Mouse (Mus musculus) CH12.LX (cell line): ENCODE results near the gene Ints1. TPM values are rescaled to one million over a fixed set of nuclear protein-coding genes. Genes with fewer than 3 reads are reported as not detected.

Experiments
- DNase-seq: peaks from one replicate; pipeline ENCODE4 v3.0.0-alpha.2; 2013; ENCODE audit errors: extremely low read depth
- H3K27ac ChIP-seq: 2 replicates; pipeline ENCODE4 v1.5.1; 2012; ENCODE audit warnings: low read depth, mild to moderate bottlenecking, control low read depth, moderate library complexity; ENCODE audit not compliant: insufficient read depth
- H3K27me3 ChIP-seq: replicated peaks from 2 replicates; pipeline ENCODE3; 2012; ENCODE audit warnings: inconsistent platforms
- H3K36me3 ChIP-seq, 2 experiments: replicated peaks in 1 of 2; 2 replicates each; pipeline versions ENCODE3 to v1.6.1; 2012; ENCODE audit warnings: inconsistent platforms in 1 of 2, low read length in 1 of 2, mild to moderate bottlenecking in 1 of 2, mixed read lengths in 1 of 2, moderate library complexity in 1 of 2; ENCODE audit not compliant: control insufficient read depth in 1 of 2, insufficient read depth in 1 of 2
- H3K4me1 ChIP-seq, 2 experiments: 2 replicates each; pipeline ENCODE4 v1.6.1; 2012; ENCODE audit warnings: inconsistent platforms in 1 of 2, moderate library complexity in 1 of 2; ENCODE audit not compliant: insufficient read depth in 2 of 2, control insufficient read depth in 1 of 2
- H3K4me2 ChIP-seq: 2 replicates; pipeline ENCODE4 v1.6.1; 2012; ENCODE audit warnings: low read depth, mild to moderate bottlenecking, control low read depth; ENCODE audit not compliant: poor library complexity, insufficient read depth, severe bottlenecking
- H3K4me3 ChIP-seq, 3 experiments: fragments of 150-350 bp in 1 of 3; sonication (generic) in 1 of 3; replicated peaks in 1 of 3; 2 replicates each; pipeline versions ENCODE3 to v1.5.1; 2011 to 2012; ENCODE audit warnings: low read depth in 2 of 3, low read length in 2 of 3, mild to moderate bottlenecking in 2 of 3, moderate library complexity in 2 of 3, control low read depth in 1 of 3, improper control_type of control experiment in 1 of 3, inconsistent platforms in 1 of 3, mixed read lengths in 1 of 3; ENCODE audit not compliant: poor library complexity in 1 of 3
- H3K79me2 ChIP-seq: replicated peaks from 2 replicates; pipeline ENCODE4 v1.6.1; 2012; ENCODE audit warnings: mild to moderate bottlenecking, moderate library complexity; ENCODE audit not compliant: control insufficient read depth, poor library complexity, insufficient read depth, severe bottlenecking; ENCODE audit errors: extremely low read depth
- H3K9ac ChIP-seq: 2 replicates; pipeline ENCODE4 v1.6.1; 2012; ENCODE audit warnings: low read depth, mild to moderate bottlenecking, control low read depth, moderate library complexity; ENCODE audit not compliant: insufficient read depth
- H3K9me3 ChIP-seq: replicated peaks from 2 replicates; pipeline ENCODE3; 2012; ENCODE audit warnings: low read length, inconsistent platforms, mixed read lengths
- BHLHE40 ChIP-seq: IDR thresholded peaks from 2 replicates; pipeline ENCODE4 v1.6.1; 2011; ENCODE audit warnings: mild to moderate bottlenecking, low read depth, low read length, improper control_type of control experiment
- CHD1 ChIP-seq: IDR thresholded peaks from 2 replicates; pipeline ENCODE4 v1.6.1; 2012; ENCODE audit warnings: low read depth, low read length, improper control_type of control experiment, inconsistent platforms
- CHD2 ChIP-seq: IDR thresholded peaks from 2 replicates; pipeline ENCODE4 v1.6.1; 2011; ENCODE audit warnings: low read length, improper control_type of control experiment
- CTCF ChIP-seq, 2 experiments: IDR thresholded peaks in 1 of 2; conservative IDR thresholded peaks in 1 of 2; 2 replicates each; pipeline ENCODE4 v1.5.1; 2011 to 2012; ENCODE audit warnings: low read depth in 2 of 2, low read length in 2 of 2, improper control_type of control experiment in 1 of 2, inconsistent platforms in 1 of 2, mild to moderate bottlenecking in 1 of 2, moderate library complexity in 1 of 2
- E2F4 ChIP-seq: IDR thresholded peaks from 2 replicates; pipeline ENCODE4 v1.6.1; 2011; ENCODE audit warnings: low read depth, low read length, improper control_type of control experiment; ENCODE audit not compliant: insufficient replicate concordance
- ETS1 ChIP-seq: conservative IDR thresholded peaks from 2 replicates; pipeline ENCODE4 v1.6.1; 2012; ENCODE audit warnings: low read depth, mild to moderate bottlenecking, inconsistent platforms, low read length, improper control_type of control experiment, moderate library complexity
- JUN ChIP-seq: IDR thresholded peaks from 2 replicates; pipeline ENCODE4 v1.6.1; 2011; ENCODE audit warnings: low read depth, mild to moderate bottlenecking, low read length, improper control_type of control experiment, moderate library complexity; ENCODE audit not compliant: insufficient read depth
- JUND ChIP-seq: conservative IDR thresholded peaks from 2 replicates; pipeline ENCODE4 v1.6.1; 2011; ENCODE audit warnings: low read depth, low read length, improper control_type of control experiment
- MAFK ChIP-seq: IDR thresholded peaks from 2 replicates; pipeline ENCODE4 v1.6.1; 2011; ENCODE audit warnings: low read length, improper control_type of control experiment; ENCODE audit not compliant: insufficient replicate concordance
- MAX ChIP-seq: IDR thresholded peaks from 2 replicates; pipeline ENCODE4 v1.6.1; 2011; ENCODE audit warnings: low read length, improper control_type of control experiment
- MAZ ChIP-seq: IDR thresholded peaks from 2 replicates; pipeline ENCODE4 v1.6.1; 2012; ENCODE audit warnings: low read depth, mild to moderate bottlenecking, inconsistent platforms, low read length, improper control_type of control experiment, moderate library complexity
- MEF2A ChIP-seq: IDR thresholded peaks from 2 replicates; pipeline ENCODE4 v1.6.1; 2014; ENCODE audit warnings: low read depth, mild to moderate bottlenecking, inconsistent platforms, low read length, improper control_type of control experiment, borderline replicate concordance
- MYC ChIP-seq: IDR thresholded peaks from 2 replicates; pipeline ENCODE4 v1.6.1; 2011; ENCODE audit warnings: low read depth, mild to moderate bottlenecking, improper control_type of control experiment, low read length
- NELFE ChIP-seq: IDR thresholded peaks from 2 replicates; pipeline ENCODE4 v1.6.1; 2011; ENCODE audit warnings: low read depth, low read length, improper control_type of control experiment
- POLR2AphosphoS2 ChIP-seq: IDR thresholded peaks from 2 replicates; pipeline ENCODE4 v1.6.1; 2011; ENCODE audit warnings: low read depth, low read length, improper control_type of control experiment
- TBP ChIP-seq: conservative IDR thresholded peaks from 2 replicates; pipeline ENCODE4 v1.6.1; 2011; ENCODE audit warnings: low read depth, low read length, improper control_type of control experiment
- TCF12 ChIP-seq: IDR thresholded peaks from 2 replicates; pipeline ENCODE4 v1.6.1; 2014; ENCODE audit warnings: low read depth, mild to moderate bottlenecking, inconsistent platforms, low read length, improper control_type of control experiment
- USF1 ChIP-seq: IDR thresholded peaks from 2 replicates; pipeline ENCODE4 v1.6.1; 2014; ENCODE audit warnings: low read depth, mild to moderate bottlenecking, inconsistent platforms, low read length, improper control_type of control experiment
- ZC3H11A ChIP-seq: IDR thresholded peaks from 2 replicates; pipeline ENCODE4 v1.6.1; 2012; ENCODE audit warnings: low read depth, mild to moderate bottlenecking, inconsistent platforms, low read length, improper control_type of control experiment
- ZMIZ1 ChIP-seq: IDR thresholded peaks from 2 replicates; pipeline ENCODE4 v1.6.1; 2012; ENCODE audit warnings: low read depth, mild to moderate bottlenecking, inconsistent platforms, low read length, improper control_type of control experiment
- dilution Hi-C: fragments of 300-500 bp; cut with MboI; formaldehyde crosslinking; loops from 2 replicates; pipeline ENCODE4 v1.14.3; 2020; ENCODE audit warnings: low sequenced_read_pairs; ENCODE audit not compliant: extremely low pct_unique_long_range_greater_than_20kb, extremely low pct_ligation_motif_present
- in situ Hi-C: fragments of 300-500 bp; cut with MboI; formaldehyde crosslinking; loops from 3 replicates; pipeline ENCODE4 v1.14.3; 2019; ENCODE audit warnings: low sequenced_read_pairs, low pct_ligation_motif_present, low pct_unique_long_range_greater_than_20kb, mixed read lengths
- polyA plus RNA-seq: library from polyadenylated mRNA; unstranded; fragments of >175 nt; gene quantifications from 2 replicates; pipeline ENCODE4 v1.2.1, GENCODE M21; 2012; ENCODE audit warnings: low read depth; ENCODE audit not compliant: insufficient read length
- total RNA-seq, 2 experiments: library from RNA; depleted of rRNA; stranded (reverse); fragments of 300-350 nt in 1 of 2; fragments of >200 nt in 1 of 2; gene quantifications; 2 replicates each; pipeline ENCODE4 v1.2.3; 2012 to 2014

Ints1 gene
- total and polyA plus RNA-seq, 3 experiments = 19.8 to 88.2 (median 72.1) TPM

DNA sequence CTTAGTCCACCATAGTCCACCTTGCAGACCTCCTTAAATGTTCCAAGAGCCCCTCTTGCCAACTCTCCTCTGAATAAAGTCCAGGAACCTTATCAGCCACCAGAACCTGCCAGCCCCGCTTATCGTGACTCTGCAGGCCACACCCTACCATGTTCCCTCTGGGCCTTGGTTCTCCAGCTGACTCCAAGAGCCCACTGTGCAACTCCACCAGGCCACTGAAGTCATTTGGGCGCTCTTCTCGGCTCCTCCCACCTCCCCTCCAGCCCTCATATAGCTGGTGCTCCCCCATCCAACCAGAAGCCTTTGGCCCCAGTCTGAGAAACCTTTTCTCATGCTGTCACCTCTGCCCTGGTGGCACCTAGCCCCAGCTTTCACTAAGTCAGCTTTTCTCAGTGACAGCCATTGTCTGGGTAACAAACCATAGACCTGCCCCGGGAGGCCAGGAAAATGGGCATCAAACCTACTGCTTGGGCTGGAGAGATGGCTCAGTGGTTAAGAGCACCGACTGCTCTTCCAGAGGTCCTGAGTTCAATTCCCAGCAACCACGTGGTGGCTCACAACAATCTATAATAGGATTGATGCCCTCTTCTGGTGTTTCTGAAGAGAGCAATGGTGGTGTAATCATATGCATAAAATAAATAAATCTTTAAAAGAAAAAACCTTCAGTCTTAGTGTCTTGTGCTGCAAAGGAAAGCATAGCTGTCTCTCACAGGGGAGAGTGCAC is 36.7 kb downstream of the Ints1 start:
- peaks cover 9 to 47% of the 10 kb centered on the region in 2 experiments for H3K4me1 ChIP-seq
- in situ Hi-C loops = no loop called here
- no peak for TF ChIP-seq CHD1
- no peak for TF ChIP-seq JUN
- no peak overlapping the region for H3K9ac ChIP-seq
- no peaks in the 10 kb centered on the region for H3K27me3 ChIP-seq
- no peak overlapping the region for H3K4me3 ChIP-seq
- dilution Hi-C loops = no loop called here
- no peak overlapping the region for H3K27ac ChIP-seq
- H3K79me2 ChIP-seq = no peaks in the 10 kb centered on the region
- H3K4me2 ChIP-seq = no peak overlapping the region
- H3K9me3 ChIP-seq = no peaks in the 10 kb centered on the region
- H3K36me3 ChIP-seq = no peaks in the 10 kb centered on the region
- no peak for DNase-seq

DNA sequence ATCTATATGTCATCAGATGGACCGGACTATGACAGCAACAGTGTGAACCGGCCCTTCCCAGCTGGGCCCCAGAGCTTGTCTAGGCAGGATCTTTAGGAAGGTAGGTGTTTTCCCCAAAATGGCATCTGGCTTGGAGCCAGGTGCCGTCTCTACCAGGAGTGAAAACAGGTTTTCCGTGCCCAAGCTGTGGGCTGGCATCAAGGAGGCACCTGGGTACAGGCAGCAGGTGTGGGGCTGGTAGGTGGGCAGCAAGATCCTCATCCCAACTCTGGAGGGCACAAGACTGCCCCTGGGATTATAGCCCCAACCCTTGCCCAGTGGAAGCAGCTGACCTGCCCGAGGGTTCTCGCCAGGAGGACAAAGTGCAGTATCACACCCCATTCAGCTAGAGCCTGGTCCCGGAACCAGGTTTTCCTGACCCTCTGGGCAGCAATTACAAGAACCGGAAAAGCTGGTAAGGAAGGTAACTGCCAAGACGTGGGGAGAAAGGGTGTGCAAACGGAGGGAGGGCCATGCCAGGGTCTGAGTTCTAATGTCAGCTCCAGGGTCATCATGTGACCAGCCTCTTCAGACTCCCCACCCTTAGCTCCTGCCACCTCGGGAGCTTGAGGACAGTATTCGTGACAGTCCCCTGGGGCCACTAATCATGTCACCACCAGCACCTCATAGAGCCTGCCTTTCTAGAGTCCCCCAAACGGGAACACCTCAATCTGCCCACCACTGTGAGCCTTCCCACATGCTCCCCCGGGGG is 37.5 kb downstream of the Ints1 start:
- in situ Hi-C loops (no loop called here), dilution Hi-C loops (no loop called here)
- Histone ChIP-seq H3K79me2 (no peaks in the 10 kb centered on the region), H3K27ac (no peak overlapping the region), H3K9me3 (no peaks in the 10 kb centered on the region)
- TF ChIP-seq TCF12 (peak; percentile 31; the same call in 1 of the 2 replicates), ZMIZ1 (no peak), ZC3H11A (no peak), USF1 (no peak), BHLHE40 (no peak), E2F4 (no peak)
- TF ChIP-seq, all 38 proteins: peak for 1
- peaks cover 13 to 55% of the 10 kb centered on the region in 2 experiments for H3K4me1 ChIP-seq
- no peaks in the 10 kb centered on the region for H3K27me3 ChIP-seq
- H3K9ac ChIP-seq = no peak overlapping the region
- H3K36me3 ChIP-seq = no peaks in the 10 kb centered on the region
- no peak overlapping the region for H3K4me3 ChIP-seq
- H3K4me2 ChIP-seq = no peak overlapping the region
- DNase-seq = no peak

- Histone ChIP-seq H3K4me1 (peaks cover 22 to 64% of the 10 kb centered on the region in 2 experiments), H3K9me3 (no peaks in the 10 kb centered on the region), H3K27ac (no peak overlapping the region), H3K4me3 (no peak overlapping the region)
- TF ChIP-seq E2F4 (no peak), MAFK (no peak), JUND (no peak), ZMIZ1 (no peak), CTCF (conservative IDR thresholded peaks at IDR 0.05 in 1 of 2, IDR thresholded peaks at IDR 0.05 in 1 of 2; ENCODE audit: low read depth in 2 of 2, low read length in 2 of 2) (no peak), CHD2 (no peak), POLR2AphosphoS2 (no peak), MYC (no peak), ETS1 (no peak), USF1 (no peak), MAX (no peak), TBP (no peak), MAZ (no peak), CHD1 (no peak), NELFE (no peak), JUN (no peak), MEF2A (no peak)
- TF ChIP-seq, all 38 proteins: peak for 0
- DNase-seq = no peak
- Histone ChIP-seq H3K36me3 (no peaks in the 10 kb centered on the region), H3K9ac (no peak overlapping the region), H3K79me2 (no peaks in the 10 kb centered on the region), H3K4me2 (no peak overlapping the region), H3K27me3 (no peaks in the 10 kb centered on the region)
- in situ Hi-C loops = no loop called here
- dilution Hi-C loops = no loop called here
Measured at GRCm38 (mm10) chr5:139736504-139736940, 39.0 kb downstream of the Ints1 start.
